Mouse (Mus musculus) CD4-positive, CD25-positive, alpha-beta regulatory T cell, adult 2 months (primary cell): ENCODE data around the gene Gm10283.
"Not testable (repeated sequence)": the region's sequence is repeated elsewhere in the genome, so short reads cannot be mapped to it uniquely, and the experiment has no call there.

Experiments
- DNase-seq: peaks from one replicate; pipeline ENCODE4 v3.0.0-alpha.2; 2012; ENCODE audit warnings: low read depth, low spot score

The Gm10283 gene

DNA sequence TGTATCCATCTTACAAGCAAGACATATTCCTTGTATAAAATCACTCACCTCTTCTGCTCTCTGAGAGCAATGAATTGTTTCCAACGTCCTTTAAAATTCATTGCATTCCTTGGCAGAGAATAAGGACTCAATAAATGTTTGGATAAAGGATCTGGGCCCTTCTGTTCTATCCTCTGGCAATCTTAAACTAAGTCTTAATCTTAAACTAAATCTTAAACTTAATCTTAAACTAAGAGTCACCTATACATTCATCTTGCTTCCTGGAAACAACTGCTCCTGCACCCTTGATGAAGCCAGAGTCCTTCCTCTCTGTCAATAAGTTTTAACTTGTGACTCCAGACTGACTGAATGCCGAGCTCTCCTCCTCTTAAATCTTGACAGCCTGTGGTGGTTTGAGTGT lies at the start of gene Gm10283:
Gene Gm10283, minus strand, starts transcription at position 101 of the 400 bp plus-strand sequence.
- DNase-seq: no peak

DNA sequence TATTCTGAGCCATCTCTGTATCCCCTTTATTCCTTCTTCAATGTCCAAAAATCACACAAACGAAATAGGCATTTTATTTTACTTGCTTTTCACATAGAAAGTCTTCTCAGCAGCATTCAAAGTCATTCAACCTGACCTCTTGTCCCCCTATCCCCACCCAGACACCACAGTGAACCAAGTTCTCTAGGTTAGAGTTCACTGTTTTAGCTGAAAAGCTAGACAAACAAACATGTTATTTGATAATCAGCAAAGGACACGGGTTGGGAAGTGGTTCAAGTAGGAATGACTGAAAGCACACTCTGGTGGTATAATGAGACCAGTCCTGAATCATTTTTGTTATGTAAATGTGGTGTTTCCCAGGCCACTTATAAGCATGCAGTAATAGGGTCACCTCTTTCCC lies 31.9 kb upstream of the Gm10283 start:
- DNase-seq: no peak

DNA sequence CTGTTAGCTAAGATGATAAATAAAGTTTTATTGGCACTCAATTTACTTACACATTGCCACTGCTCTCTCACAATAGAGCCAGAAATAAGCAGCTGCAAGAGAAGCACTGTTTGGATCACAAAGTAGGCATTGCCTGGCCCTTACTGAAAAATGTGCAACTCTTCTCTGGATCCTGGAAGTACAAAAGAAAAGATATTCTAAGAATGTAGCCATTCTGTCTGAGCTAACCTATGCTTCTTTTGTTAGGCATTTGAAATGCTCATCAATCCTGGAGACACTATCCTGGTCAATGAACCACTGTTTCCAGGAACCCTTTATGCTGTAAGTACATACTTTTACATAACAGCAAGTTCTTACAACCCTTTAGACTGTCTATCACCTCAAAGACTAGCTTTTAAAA lies 15.3 kb upstream of the Gm10283 start:
- no peak for DNase-seq

DNA sequence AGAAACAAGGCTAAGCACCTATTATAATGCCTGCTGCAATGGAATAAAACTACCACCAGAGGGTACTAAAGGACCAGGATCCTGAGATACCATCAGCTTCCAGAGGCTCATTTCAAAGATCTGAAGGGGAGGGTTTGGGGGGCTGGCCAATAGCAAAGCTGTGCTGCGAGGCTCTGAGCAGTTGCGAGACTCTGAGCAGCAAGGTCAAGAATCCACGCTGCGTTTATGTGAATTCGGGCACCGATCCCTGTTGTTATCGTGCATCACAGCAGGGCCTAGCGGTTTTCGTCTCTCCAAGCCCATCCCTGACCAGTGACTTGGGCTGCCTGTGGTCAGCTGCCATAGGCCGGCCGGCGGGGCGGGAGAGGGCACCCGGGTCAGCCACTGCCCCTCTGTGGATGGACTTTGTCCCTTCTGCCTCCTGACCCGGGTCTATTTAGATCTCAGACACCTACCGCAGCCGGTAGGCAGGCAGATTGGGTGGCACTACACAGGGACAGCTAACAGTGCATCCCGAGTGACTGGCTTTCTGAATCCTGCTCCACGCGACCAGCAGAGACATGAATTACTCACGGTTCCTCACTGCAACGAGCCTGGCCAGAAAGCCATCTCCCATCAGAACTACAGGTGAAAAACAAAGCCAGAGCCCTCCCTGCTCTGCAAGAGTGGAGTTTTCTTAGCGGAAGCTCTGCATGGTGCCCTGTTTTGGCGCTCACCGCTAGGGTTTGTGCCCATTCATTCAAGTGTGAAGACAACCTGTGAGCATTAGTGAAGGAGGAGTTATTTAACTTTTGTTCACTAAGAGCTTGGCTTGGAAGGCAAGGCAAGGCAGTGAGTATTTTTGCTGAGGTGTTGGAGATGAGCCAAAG lies 2.9 kb upstream of the Gm10283 start, which contains the start of gene Aadat:
Gene Aadat, plus strand, starts transcription at position 280 of the 869 bp plus-strand sequence.
- peak; percentile 4 for DNase-seq

DNA sequence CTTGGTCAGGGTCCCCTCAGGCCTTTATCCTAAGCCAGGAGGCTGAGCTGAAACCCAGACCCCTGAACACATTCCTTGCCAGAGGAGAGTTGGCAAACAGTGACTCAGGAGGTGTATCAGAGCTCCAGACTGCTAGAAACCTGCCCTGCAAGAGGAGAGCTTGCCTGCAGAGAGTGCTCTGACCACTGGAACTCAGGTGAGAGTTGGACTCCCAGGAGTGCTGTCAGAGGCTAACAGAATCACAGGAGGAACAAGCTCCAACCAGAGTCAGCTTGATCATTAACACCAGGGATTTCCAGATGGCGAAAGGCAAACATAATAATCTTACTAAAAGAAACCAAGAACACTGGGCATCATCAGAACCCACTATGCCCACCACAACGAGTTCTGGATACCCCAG lies 8.0 kb downstream of the Gm10283 start:
- not testable (repeated sequence) for DNase-seq

DNA sequence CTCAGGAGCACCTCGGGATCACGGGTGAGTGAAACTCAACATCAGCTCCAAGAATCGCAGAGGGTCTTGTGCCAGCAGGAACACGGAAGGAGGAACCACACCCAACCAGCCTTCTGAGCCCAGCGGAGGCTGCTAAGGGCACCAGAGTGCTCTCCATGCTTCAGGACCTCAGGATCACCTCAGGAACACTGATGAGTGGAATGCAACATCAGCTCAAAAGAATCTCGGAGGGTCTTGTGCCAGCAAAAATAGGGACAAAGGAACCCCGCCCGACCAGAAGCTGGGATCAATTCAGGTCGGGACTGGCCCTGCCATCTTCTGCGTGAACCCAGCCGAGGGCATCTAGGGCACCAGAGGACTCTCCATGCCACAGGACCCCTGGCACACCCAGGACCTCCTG lies 8.4 kb downstream of the Gm10283 start:
- no peak for DNase-seq

DNA sequence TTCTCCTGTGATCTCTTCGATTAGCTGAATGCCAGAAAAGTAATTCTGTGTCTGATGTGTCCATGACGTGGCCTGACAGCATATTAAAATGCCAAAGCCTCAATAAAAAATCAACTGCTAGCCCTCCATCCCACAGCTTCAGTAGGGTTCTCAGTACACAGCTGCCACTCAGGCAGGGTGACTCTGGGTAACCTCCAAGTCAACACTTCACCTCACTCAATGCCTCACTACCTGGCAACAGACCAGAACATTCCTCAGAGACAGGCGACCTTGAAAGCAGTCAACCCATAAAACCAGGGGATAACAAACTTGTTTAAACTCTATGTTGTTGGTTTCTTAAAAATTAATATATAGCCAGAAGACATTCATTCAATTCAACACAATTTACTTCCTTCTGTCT lies 10.5 kb downstream of the Gm10283 start:
- no peak for DNase-seq

DNA sequence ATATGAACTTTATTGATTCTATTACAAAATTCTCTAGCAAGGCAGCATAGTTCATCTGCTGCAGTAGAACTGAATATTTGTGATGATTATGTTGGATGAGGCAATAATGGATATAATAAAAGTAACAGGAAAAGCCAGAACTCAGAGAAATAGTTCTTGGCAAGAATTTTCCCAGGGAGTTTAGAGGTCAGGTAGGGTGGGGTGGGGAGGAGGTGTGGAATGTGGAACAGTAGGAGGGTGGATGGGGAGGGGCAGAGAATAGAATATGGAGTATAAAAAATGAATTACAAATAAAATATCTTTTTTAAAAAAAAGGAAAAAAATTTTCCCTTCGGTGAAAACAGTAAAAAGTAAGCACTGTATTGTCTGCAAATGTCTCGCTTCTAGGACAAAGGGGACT lies 11.1 kb downstream of the Gm10283 start:
- no peak for DNase-seq

DNA sequence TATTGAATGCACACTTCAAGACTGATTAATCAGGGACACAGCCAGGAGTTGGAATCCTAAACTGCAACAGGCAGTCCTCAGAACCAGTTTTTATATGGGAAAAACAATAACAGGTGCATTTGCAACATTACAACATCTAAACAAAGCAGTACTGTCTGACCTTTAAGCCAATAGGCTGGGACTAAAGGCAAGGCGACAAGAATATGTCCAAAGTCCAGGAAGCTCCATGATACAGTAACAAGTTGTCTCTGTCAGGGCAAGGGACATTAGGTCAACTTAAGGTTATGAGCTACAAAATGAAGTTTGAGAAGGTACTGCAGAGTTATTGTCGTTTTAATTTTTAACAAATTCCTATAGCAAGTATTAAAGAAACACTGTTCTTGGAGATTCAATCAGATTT lies 12.9 kb downstream of the Gm10283 start:
- DNase-seq: no peak

DNA sequence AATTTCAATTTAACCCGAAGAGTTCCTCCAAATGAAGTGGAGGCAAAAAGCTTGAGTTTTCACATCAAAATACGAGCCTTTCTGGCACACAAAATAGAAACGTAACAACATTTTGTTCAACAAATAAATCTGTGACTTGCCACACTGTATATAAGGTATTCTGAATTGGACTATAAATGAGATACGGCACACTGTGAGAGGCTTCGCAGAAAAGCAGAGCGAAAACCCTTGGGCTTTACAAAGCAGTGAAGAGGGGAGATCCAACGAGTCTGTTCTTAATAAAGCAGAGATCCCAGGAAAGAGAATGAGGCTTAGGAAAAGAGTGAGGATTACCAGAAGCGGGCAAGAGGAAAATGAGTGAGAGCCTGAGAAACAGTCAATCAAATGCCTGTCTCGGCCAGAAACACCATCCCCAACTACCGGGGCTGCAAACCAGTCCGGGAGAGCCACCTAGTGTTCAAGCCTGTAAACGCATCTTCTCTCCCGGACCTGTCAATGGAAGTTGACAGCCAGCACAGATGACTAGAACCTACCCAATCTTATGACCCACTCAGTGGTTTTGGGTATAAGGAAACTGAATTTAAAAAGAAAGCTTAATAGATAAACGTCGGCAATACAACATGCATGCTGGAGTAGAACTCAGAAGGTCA lies 36.2 kb downstream of the Gm10283 start:
- peak; percentile 2 for DNase-seq

DNA sequence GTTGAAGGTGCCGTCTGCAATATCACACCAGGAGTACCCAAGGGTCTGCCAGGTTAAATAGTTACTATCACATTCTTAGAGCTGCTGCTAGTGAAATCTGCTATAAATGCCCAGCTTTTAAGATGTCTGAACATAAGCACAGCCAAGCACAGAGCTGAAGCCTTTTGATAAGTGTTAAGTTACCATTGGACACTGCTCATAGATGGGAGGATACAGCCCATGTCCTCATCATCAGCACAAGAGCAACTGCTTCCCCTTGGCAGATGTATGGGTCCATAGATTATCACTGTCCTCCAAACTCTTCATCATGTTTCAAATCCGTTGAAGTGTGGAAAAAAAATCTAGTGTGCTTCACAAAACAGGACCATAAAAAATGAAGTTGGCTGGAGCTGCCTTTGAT lies 53.7 kb downstream of the Gm10283 start:
- DNase-seq: no peak

DNA sequence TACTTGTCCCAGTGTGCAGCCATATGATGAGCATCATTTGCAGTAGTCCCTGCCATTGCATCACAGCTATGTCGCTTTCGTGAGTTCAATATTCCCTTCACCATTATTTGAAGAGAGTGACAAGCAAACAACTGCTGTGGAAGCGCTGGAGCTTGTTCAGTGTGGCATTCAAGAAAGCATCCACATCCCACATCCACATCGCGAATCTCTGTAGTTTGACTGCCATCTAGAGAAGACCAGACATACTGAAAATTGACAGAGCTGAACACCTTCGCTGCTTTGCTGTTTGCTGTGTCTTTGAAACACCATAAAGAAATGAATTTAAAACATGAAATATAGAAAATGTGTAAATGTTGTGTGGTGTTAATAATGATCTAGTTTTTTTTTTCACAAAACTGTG lies 58.0 kb downstream of the Gm10283 start:
- no peak for DNase-seq

DNA sequence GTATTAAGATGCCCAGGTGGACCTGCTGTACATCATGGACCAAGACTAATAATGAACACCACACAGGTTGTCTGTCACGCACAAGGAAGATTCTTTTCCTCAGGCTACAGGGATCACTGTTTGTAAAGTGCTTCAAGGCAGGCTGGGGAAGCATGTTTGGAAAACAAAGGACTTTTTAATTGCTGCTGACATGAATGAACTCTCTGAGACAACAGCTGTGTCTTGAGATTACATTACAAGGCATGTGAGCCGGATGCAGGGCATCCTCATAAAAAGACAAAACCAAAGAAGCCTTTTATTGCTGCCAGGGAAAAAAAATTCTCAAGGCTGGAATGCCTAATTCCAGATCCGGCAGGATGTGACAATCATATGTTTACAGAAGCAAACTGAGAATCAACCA lies 64.4 kb downstream of the Gm10283 start:
- DNase-seq: no peak

DNA sequence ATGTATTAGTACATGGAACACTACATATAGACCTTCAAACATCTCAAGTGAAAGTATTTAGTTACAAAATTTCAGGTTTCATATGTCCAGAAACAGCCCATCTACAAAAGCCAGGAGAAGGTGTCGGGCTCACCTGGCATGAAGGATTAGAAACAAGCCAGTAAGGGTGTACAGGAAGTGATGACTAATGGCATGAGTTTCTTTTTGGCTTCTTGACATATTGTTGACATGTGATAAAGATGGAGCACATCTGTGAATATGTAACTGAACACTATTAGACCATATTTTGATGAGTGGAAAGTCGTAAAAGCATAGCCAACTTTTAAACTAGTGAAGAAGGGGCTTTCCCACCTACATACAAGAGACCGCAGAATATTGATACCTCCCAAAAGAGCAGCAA lies 66.1 kb downstream of the Gm10283 start:
- no peak for DNase-seq

DNA sequence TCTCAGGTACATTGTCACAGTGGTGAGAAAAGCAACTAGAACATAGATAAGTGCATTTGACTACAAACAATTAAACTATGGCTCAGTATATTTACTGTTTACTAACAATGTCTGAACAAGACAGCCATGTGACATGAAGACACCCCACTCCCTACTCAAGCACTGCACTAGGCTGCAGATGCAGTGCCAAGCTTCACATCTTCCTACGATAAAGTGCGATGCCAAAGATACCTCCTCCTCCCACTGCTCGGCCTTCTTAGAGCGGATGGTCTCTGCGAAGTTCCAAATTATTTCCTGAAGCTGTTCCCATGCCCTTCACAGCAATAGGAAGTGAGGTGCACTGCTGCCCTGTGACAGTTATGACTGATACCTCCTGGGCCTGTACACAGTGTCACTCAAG lies 70.3 kb downstream of the Gm10283 start:
- DNase-seq: no peak

DNA sequence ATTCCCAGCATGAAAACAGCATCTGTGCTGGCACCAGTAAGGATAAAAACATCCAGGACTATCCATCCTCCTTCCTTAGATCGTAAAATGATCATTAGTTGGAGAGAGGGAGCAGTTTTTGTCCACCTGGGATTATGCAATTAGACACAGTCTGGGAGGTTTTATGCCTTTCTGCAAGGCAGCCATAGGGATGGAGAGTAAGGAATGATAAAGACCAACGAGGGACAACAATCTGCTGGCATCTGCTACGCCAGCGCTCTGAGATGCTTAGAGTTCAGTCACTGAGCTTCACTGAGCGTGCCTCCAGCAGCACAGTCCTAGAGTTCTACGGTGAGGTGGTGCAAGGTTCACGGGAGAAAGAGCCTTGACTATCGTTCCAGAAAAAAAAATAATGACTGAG lies 96.6 kb downstream of the Gm10283 start:
- DNase-seq: no peak

DNA sequence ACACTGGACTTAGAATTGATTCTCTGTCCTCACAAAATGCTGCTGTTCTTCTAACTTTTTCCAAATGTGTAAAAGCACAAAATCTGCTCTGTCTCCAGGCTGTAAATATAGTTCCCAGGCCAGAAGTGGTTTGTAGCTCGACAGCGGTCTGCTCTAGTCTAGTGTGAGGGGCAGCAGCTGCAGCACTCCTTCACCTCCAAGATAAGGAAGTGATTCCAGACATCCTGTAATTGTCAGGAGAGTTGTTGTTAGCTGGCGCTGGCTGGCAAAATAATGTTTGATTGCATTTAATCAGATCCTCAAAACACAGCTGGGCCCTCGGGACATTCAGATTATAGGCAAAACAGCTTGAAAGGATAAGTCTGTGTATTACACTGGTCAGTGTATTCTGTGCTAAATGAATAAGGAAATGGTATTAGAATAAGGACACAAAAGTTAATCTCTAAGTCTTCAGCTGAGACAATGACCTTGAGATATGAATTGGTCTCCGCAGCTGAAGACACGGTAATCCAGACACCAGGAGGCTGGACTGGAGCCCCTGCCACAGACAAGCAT lies 97.9 kb downstream of the Gm10283 start:
- no peak for DNase-seq

DNA sequence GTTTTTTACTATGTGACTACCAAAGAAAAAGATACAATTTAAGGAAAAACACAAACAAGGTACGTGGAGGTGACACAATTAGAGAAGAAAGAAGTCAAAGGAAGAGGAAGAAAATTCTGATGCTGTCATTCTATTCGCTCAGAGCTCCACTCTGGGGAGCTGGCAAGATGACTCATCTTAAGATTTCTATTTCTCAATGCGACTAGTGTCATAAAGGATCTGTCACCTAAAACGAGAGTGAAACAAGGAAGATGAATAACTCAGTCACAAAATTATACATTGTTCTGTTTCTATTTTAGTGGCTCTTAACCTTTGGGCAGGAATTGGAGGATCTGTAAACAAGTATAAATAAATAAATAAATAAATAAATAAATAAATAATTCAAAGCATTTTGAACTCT lies 109.3 kb downstream of the Gm10283 start:
- no peak for DNase-seq

DNA sequence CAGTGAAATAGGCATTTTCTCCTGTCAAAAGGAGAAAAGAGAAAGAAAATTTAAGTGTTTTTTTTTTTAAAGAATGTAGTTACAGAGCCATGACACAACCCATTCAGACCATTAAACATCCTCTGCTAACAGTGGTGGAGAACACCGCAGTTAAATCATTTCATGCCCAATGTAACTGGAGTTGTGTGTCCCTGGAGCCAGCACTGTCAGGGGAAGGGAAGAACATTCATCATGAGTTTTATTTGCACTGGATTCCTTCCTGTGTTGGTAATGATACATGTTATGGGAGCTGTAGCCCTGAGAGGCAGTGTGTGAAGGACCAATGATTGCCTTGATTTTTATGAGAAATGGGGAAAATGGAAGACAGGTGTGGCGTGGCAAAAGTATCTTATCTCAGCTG lies 116.4 kb downstream of the Gm10283 start:
- DNase-seq: no peak
